Mouse (Mus musculus): Measurements from ENCODE around the gene Pla2r1. TPM values are rescaled to one million over a fixed set of nuclear protein-coding genes. Genes with fewer than 3 reads are reported as not detected.

Gene Pla2r1
- polyA plus RNA-seq, 1 experiment: 0.84 TPM

- no peaks in the 10 kb centered on the region for H3K27me3 ChIP-seq (ENCODE audit: control insufficient read depth, insufficient read depth, low read length, poor library complexity, severe bottlenecking)
- H3K4me3 ChIP-seq (ENCODE audit: low read depth, low read length): no peak overlapping the region
- H3K9ac ChIP-seq (ENCODE audit: low read depth, poor library complexity, severe bottlenecking): no peak overlapping the region
- no peaks in the 10 kb centered on the region for H3K36me3 ChIP-seq (ENCODE audit: control insufficient read depth, insufficient read depth, low read length, poor library complexity, severe bottlenecking)
- H3K27ac ChIP-seq (ENCODE audit: insufficient read depth, low read length): no peak overlapping the region
- H3K4me1 ChIP-seq (ENCODE audit: control insufficient read depth, insufficient read depth, low read length): no peaks in the 10 kb centered on the region
- H3K9me3 ChIP-seq (replicated peaks; ENCODE audit: control insufficient read depth, insufficient read depth, low read length, poor library complexity, severe bottlenecking): no peaks in the 10 kb centered on the region
- TF ChIP-seq CTCF (IDR thresholded peaks at IDR 0.05; ENCODE audit: low read depth, low read length) (no peak), EP300 (IDR thresholded peaks at IDR 0.05; ENCODE audit: insufficient read depth, low read depth, low read length) (no peak), POLR2A (IDR thresholded peaks at IDR 0.05; ENCODE audit: insufficient read depth, low read length) (no peak)
Measured at GRCm38 (mm10) chr2:60500583-60501116, 52.5 kb downstream of the Pla2r1 start.

GRCm38 (mm10) chr2:60479906-60480305 lies 73.2 kb downstream of the Pla2r1 start:
- no peaks in the 10 kb centered on the region for H3K27me3 ChIP-seq (ENCODE audit: control insufficient read depth, insufficient read depth, low read length, poor library complexity, severe bottlenecking)
- H3K27ac ChIP-seq (ENCODE audit: insufficient read depth, low read length): no peak overlapping the region
- no peak overlapping the region for H3K9ac ChIP-seq (ENCODE audit: low read depth, poor library complexity, severe bottlenecking)

DNA sequence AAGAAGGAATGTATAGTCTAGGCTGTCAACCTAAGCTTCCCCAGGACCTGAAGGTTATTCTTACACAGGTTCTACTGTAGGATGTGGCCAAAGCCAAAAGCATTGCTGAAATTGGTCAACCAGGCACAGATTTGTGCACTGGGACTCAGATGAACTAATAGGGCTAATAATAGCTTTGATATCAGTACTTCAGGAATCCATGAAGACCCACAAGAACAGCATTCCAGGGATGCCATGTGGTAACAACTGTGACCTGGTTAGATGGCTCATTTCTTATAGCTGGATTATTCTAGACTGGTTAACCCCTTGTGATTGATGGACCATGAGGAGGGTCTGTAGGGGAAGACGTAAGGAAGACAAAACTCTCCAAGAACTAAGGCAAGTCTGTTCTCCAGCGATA lies 74.3 kb downstream of the Pla2r1 start:
- H3K4me1 ChIP-seq (ENCODE audit: control insufficient read depth, insufficient read depth, low read length): no peaks in the 10 kb centered on the region
- no peak for TF ChIP-seq CTCF (IDR thresholded peaks at IDR 0.05; ENCODE audit: low read depth, low read length)
- no peak for TF ChIP-seq POLR2A (IDR thresholded peaks at IDR 0.05; ENCODE audit: insufficient read depth, low read length)
- TF ChIP-seq EP300 (IDR thresholded peaks at IDR 0.05; ENCODE audit: insufficient read depth, low read depth, low read length): no peak
- no peak overlapping the region for H3K27ac ChIP-seq (ENCODE audit: insufficient read depth, low read length)
- no peaks in the 10 kb centered on the region for H3K36me3 ChIP-seq (ENCODE audit: control insufficient read depth, insufficient read depth, low read length, poor library complexity, severe bottlenecking)
- H3K4me3 ChIP-seq (ENCODE audit: low read depth, low read length): no peak overlapping the region
- H3K27me3 ChIP-seq (ENCODE audit: control insufficient read depth, insufficient read depth, low read length, poor library complexity, severe bottlenecking): no peaks in the 10 kb centered on the region
- no peak overlapping the region for H3K9ac ChIP-seq (ENCODE audit: low read depth, poor library complexity, severe bottlenecking)
- no peaks in the 10 kb centered on the region for H3K9me3 ChIP-seq (replicated peaks; ENCODE audit: control insufficient read depth, insufficient read depth, low read length, poor library complexity, severe bottlenecking)

More at GRCm38 (mm10) chr2:60479906-60480305, 73.2 kb downstream of the Pla2r1 start:
- Histone ChIP-seq H3K9me3 (replicated peaks; ENCODE audit: control insufficient read depth, insufficient read depth, low read length, poor library complexity, severe bottlenecking) (no peaks in the 10 kb centered on the region), H3K4me1 (ENCODE audit: control insufficient read depth, insufficient read depth, low read length) (no peaks in the 10 kb centered on the region), H3K36me3 (ENCODE audit: control insufficient read depth, insufficient read depth, low read length, poor library complexity, severe bottlenecking) (no peaks in the 10 kb centered on the region), H3K4me3 (ENCODE audit: low read depth, low read length) (no peak overlapping the region)
- no peak for TF ChIP-seq POLR2A (IDR thresholded peaks at IDR 0.05; ENCODE audit: insufficient read depth, low read length)
- no peak for TF ChIP-seq EP300 (IDR thresholded peaks at IDR 0.05; ENCODE audit: insufficient read depth, low read depth, low read length)
- TF ChIP-seq CTCF (IDR thresholded peaks at IDR 0.05; ENCODE audit: low read depth, low read length): no peak

DNA sequence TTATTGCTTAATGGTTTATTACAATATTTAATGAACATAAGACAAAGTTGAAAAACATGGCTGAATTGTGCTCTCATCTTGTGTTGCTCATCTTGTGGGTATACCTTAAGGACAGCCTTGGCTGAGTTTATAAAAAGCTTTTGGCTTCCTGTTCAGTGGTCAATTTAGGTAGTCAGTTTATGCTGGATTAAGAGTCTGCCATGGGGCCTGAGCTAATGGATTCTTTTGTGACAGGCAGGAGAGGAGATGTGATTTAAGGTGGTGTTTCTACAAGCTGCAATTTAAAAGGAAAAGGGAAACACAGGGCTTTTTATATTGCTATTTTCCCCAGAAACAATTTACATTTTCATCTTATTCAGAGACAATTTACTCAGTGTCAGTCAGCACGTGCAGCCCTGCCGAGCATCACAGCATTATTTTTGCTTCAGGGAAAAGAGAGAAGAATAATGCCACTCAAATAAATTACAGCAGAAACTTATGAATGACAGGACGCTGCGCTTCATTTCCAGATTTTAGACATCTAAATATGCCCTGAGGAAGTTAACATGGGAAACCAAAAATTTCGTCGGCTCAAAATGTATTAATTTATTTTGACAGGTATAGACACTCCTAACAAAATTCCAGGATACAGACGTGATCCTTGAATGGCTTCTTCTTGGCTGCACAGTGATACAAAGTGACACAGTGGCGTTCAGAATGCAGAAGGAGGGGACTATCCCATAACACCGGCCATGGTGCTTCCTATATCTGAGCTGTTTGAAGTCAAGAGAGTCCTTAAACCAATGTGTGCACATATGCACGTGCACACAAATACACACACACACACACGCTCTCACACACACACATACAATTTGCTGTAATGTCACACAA lies 84.0 kb downstream of the Pla2r1 start:
- TF ChIP-seq CTCF (IDR thresholded peaks at IDR 0.05; ENCODE audit: low read depth, low read length): no peak
- no peak for TF ChIP-seq EP300 (IDR thresholded peaks at IDR 0.05; ENCODE audit: insufficient read depth, low read depth, low read length)
- no peak for TF ChIP-seq POLR2A (IDR thresholded peaks at IDR 0.05; ENCODE audit: insufficient read depth, low read length)
- Histone ChIP-seq H3K4me3 (ENCODE audit: low read depth, low read length) (no peak overlapping the region), H3K9ac (ENCODE audit: low read depth, poor library complexity, severe bottlenecking) (no peak overlapping the region), H3K9me3 (replicated peaks; ENCODE audit: control insufficient read depth, insufficient read depth, low read length, poor library complexity, severe bottlenecking) (no peaks in the 10 kb centered on the region), H3K27me3 (ENCODE audit: control insufficient read depth, insufficient read depth, low read length, poor library complexity, severe bottlenecking) (no peaks in the 10 kb centered on the region), H3K4me1 (ENCODE audit: control insufficient read depth, insufficient read depth, low read length) (no peaks in the 10 kb centered on the region), H3K27ac (ENCODE audit: insufficient read depth, low read length) (no peak overlapping the region), H3K36me3 (ENCODE audit: control insufficient read depth, insufficient read depth, low read length, poor library complexity, severe bottlenecking) (no peaks in the 10 kb centered on the region)

- H3K27me3 ChIP-seq (ENCODE audit: control insufficient read depth, insufficient read depth, low read length, poor library complexity, severe bottlenecking): no peaks in the 10 kb centered on the region
- H3K36me3 ChIP-seq (ENCODE audit: control insufficient read depth, insufficient read depth, low read length, poor library complexity, severe bottlenecking): no peaks in the 10 kb centered on the region
- H3K4me3 ChIP-seq (ENCODE audit: low read depth, low read length): no peak overlapping the region
- H3K4me1 ChIP-seq (ENCODE audit: control insufficient read depth, insufficient read depth, low read length): no peaks in the 10 kb centered on the region
- no peak overlapping the region for H3K9ac ChIP-seq (ENCODE audit: low read depth, poor library complexity, severe bottlenecking)
- H3K27ac ChIP-seq (ENCODE audit: insufficient read depth, low read length): no peak overlapping the region
- H3K9me3 ChIP-seq (replicated peaks; ENCODE audit: control insufficient read depth, insufficient read depth, low read length, poor library complexity, severe bottlenecking): no peaks in the 10 kb centered on the region
- TF ChIP-seq POLR2A (IDR thresholded peaks at IDR 0.05; ENCODE audit: insufficient read depth, low read length) (no peak), CTCF (IDR thresholded peaks at IDR 0.05; ENCODE audit: low read depth, low read length) (no peak), EP300 (IDR thresholded peaks at IDR 0.05; ENCODE audit: insufficient read depth, low read depth, low read length) (no peak)
Measured at GRCm38 (mm10) chr2:60452376-60452775, 100.7 kb downstream of the Pla2r1 start.
